Mouse (Mus musculus) fibroblast of lung, adult 2 months (primary cell): ENCODE data around the gene Ggact.
A peak's percentile ranks its signal among the peaks of the same experiment; 100 is the strongest.

Experiments
- DNase-seq: peaks from one replicate; pipeline ENCODE4 v3.0.0-alpha.2; 2011; ENCODE audit warnings: low read depth

The Ggact gene

GRCm38 (mm10) chr14:122900679-122901078 lies 12.9 kb downstream of the Ggact start:
- no peak for DNase-seq

- no peak for DNase-seq
These were observed 15.0 kb downstream of the Ggact start for GRCm38 (mm10) chr14:122898550-122898949.

- no peak for DNase-seq
These were observed 17.5 kb downstream of the Ggact start for GRCm38 (mm10) chr14:122896106-122896505.

GRCm38 (mm10) chr14:122891470-122891968 lies 22.0 kb downstream of the Ggact start:
- DNase-seq: no peak

GRCm38 (mm10) chr14:122888480-122888872 lies 25.1 kb downstream of the Ggact start:
- DNase-seq: no peak

- no peak for DNase-seq
These were observed 25.7 kb downstream of the Ggact start for GRCm38 (mm10) chr14:122887702-122888479.

GRCm38 (mm10) chr14:122887278-122887677 lies 26.3 kb downstream of the Ggact start:
- no peak for DNase-seq

GRCm38 (mm10) chr14:122885893-122886292 lies 27.7 kb downstream of the Ggact start:
- DNase-seq: no peak

- peak; percentile 54 for DNase-seq
These were observed 29.6 kb downstream of the Ggact start for GRCm38 (mm10) chr14:122883821-122884584.

- DNase-seq: no peak
These were observed 30.1 kb downstream of the Ggact start for GRCm38 (mm10) chr14:122883410-122883806.

- DNase-seq: no peak
These were observed 30.7 kb downstream of the Ggact start for GRCm38 (mm10) chr14:122882795-122883409.

GRCm38 (mm10) chr14:122882201-122882639 lies 31.3 kb downstream of the Ggact start:
- no peak for DNase-seq

- no peak for DNase-seq
These were observed 31.9 kb downstream of the Ggact start for GRCm38 (mm10) chr14:122881699-122882098.

GRCm38 (mm10) chr14:122880291-122880690 lies 33.3 kb downstream of the Ggact start:
- DNase-seq: no peak

- DNase-seq: no peak
These were observed 35.8 kb downstream of the Ggact start for GRCm38 (mm10) chr14:122877787-122878186.

GRCm38 (mm10) chr14:122876723-122877122 lies 36.8 kb downstream of the Ggact start:
- DNase-seq: no peak

- DNase-seq: peak; percentile 19
These were observed 37.4 kb downstream of the Ggact start for GRCm38 (mm10) chr14:122876163-122876562.

- DNase-seq: no peak
These were observed 37.9 kb downstream of the Ggact start for GRCm38 (mm10) chr14:122875636-122876035.

GRCm38 (mm10) chr14:122875056-122875455 lies 38.5 kb downstream of the Ggact start:
- no peak for DNase-seq

GRCm38 (mm10) chr14:122872612-122873011 lies 40.9 kb downstream of the Ggact start:
- no peak for DNase-seq

GRCm38 (mm10) chr14:122871841-122872580 lies 41.5 kb downstream of the Ggact start:
- no peak for DNase-seq

GRCm38 (mm10) chr14:122869831-122870230 lies 43.7 kb downstream of the Ggact start:
- DNase-seq: no peak
